Mouse (Mus musculus) gastrocnemius, adult 2 months (tissue): Measurements from ENCODE around the gene Dppa2. TPM values are rescaled to one million over a fixed set of nuclear protein-coding genes. Genes with fewer than 3 reads are reported as not detected.

ENCODE experiments used
- DNase-seq: peaks from one replicate; pipeline ENCODE4 v3.0.0; 2022
- H3K27ac ChIP-seq: fragments of 200-600 bp; 2 replicates; pipeline ENCODE4 v1.8.1; 2022; ENCODE audit warnings: mild to moderate bottlenecking
- H3K4me3 ChIP-seq: fragments of 200-600 bp; 2 replicates; pipeline ENCODE4 v1.8.1; 2022; ENCODE audit warnings: mild to moderate bottlenecking, moderate library complexity
- CTCF ChIP-seq: fragments of 200-600 bp; IDR thresholded peaks from 2 replicates; pipeline ENCODE4 v1.8.1; 2022; ENCODE audit warnings: antibody characterized with exemption, mild to moderate bottlenecking, moderate library complexity
- intact Hi-C: fragments of 180-260 bp; cut with DNase I; formaldehyde crosslinking; loops from one replicate; pipeline ENCODE4 v1.15.1; 2025
- total RNA-seq, 2 experiments: library from RNA; stranded (reverse); gene quantifications; 2 replicates each; pipeline ENCODE4 v1.2.3; 2021

Dppa2 gene
- total RNA-seq, 2 experiments from 2014 or later = not detected

- intact Hi-C loops = no loop called here
Observed at GRCm38 (mm10) chr16:48366801-48367200, 63.1 kb downstream of the Dppa2 start.

GRCm38 (mm10) chr16:48368096-48368495 is 64.4 kb downstream of the Dppa2 start:
- Histone ChIP-seq H3K4me3 (no peak overlapping the region), H3K27ac (no peak overlapping the region)
- no peak for TF ChIP-seq CTCF
- intact Hi-C loops = no loop called here
- no peak for DNase-seq

More at GRCm38 (mm10) chr16:48366801-48367200, 63.1 kb downstream of the Dppa2 start:
- TF ChIP-seq CTCF = no peak
- no peak for DNase-seq
- H3K27ac ChIP-seq = no peak overlapping the region
- no peak overlapping the region for H3K4me3 ChIP-seq

Other genes starting within 250 kb of the Dppa2 start
- not detected for gene Dppa4, start 20.2 kb upstream of the Dppa2 start, total RNA-seq
- not detected for gene Gm5485, start 108.5 kb downstream of the Dppa2 start, total RNA-seq
- not detected for gene Morc1, start 127.3 kb downstream of the Dppa2 start, total RNA-seq